Mouse (Mus musculus) lung, embryonic 15.5 days (tissue): ENCODE measurements around the gene Olfr460. TPM values are rescaled to one million over a fixed set of nuclear protein-coding genes. Genes with fewer than 3 reads are reported as not detected.

Experiments
- ATAC-seq: fragments of 200-750 bp; cut with Nextera tagmentation; 2 replicates; pipeline ENCODE4 v1.8.0; 2017; ENCODE audit warnings: moderate number of reproducible peaks, borderline replicate concordance; ENCODE audit not compliant: low FRiP score, low TSS enrichment; ENCODE audit errors: extremely low read depth
- H3K27ac ChIP-seq: fragments of 300-500 bp; sonication (generic); 2 replicates; pipeline ENCODE4 v1.5.1; 2015; ENCODE audit warnings: moderate library complexity, mild to moderate bottlenecking, inconsistent platforms
- H3K27me3 ChIP-seq: fragments of 300-500 bp; sonication (generic); 2 replicates; pipeline ENCODE4 v1.6.1; 2015; ENCODE audit warnings: inconsistent platforms
- H3K36me3 ChIP-seq: fragments of 300-500 bp; sonication (generic); 2 replicates; pipeline ENCODE4 v1.6.1; 2015; ENCODE audit warnings: inconsistent platforms
- H3K4me1 ChIP-seq: fragments of 300-500 bp; sonication (generic); 2 replicates; pipeline ENCODE4 v1.6.1; 2015; ENCODE audit warnings: inconsistent platforms
- H3K4me2 ChIP-seq: fragments of 300-500 bp; sonication (generic); 2 replicates; pipeline ENCODE4 v1.6.1; 2015; ENCODE audit warnings: inconsistent platforms, mild to moderate bottlenecking, moderate library complexity
- H3K4me3 ChIP-seq: fragments of 300-500 bp; sonication (generic); 2 replicates; pipeline ENCODE4 v1.5.1; 2015; ENCODE audit warnings: mild to moderate bottlenecking, inconsistent platforms
- H3K9ac ChIP-seq: fragments of 300-500 bp; sonication (generic); 2 replicates; pipeline ENCODE4 v1.6.1; 2015; ENCODE audit warnings: inconsistent platforms
- H3K9me3 ChIP-seq: fragments of 300-500 bp; sonication (generic); 2 replicates; pipeline ENCODE4 v1.6.1; 2016; ENCODE audit warnings: inconsistent platforms
- WGBS: fragments of 180-500 bp; shearing (Covaris S2); methylation state at CpG from one replicate; pipeline ENCODE4 v1.1.7; 2015; 5-methylcytosine and 5-hydroxymethylcytosine counted together
- polyA plus RNA-seq: library from polyadenylated mRNA; unstranded; fragments of >200 nt; fragmentation: Nextera tagmentation; extraction: Ambion mirVana; gene quantifications from 2 replicates; pipeline ENCODE4 v1.2.1, GENCODE M21; 2015

The Olfr460 gene
- polyA plus RNA-seq, 1 experiment from 2014 or later, result not detected

GRCm38 (mm10) chr6:40613260-40613852, 44.1 kb downstream of the Olfr460 start, which contains the start of gene Tas2r138:
TSS of gene Tas2r138 (minus strand) at chr6:40613310.
- 81% methylated on average over 4 of the region's 4 CpGs for WGBS
- Histone ChIP-seq H3K4me1 (no peaks in the 10 kb centered on the region), H3K27ac (no peak within 1 kb of the TSS), H3K36me3 (no peaks in the 10 kb centered on the region), H3K4me3 (no peak within 1 kb of the TSS), H3K9ac (no peak within 1 kb of the TSS), H3K27me3 (no peaks in the 10 kb centered on the region), H3K4me2 (no peak within 1 kb of the TSS), H3K9me3 (no peaks in the 10 kb centered on the region)
- ATAC-seq, result no peak

- WGBS, result 6% methylated on average over 2 of the region's 2 CpGs
- Histone ChIP-seq H3K4me2 (no peak overlapping the region), H3K36me3 (no peaks in the 10 kb centered on the region), H3K4me3 (no peak overlapping the region), H3K9ac (no peak overlapping the region), H3K9me3 (no peaks in the 10 kb centered on the region), H3K27ac (no peak overlapping the region), H3K27me3 (no peaks in the 10 kb centered on the region), H3K4me1 (no peaks in the 10 kb centered on the region)
- ATAC-seq, result no peak
These were observed 48.7 kb downstream of the Olfr460 start for GRCm38 (mm10) chr6:40617965-40618364.

Other genes with a start within 250 kb of the Olfr460 start
- gene Agk, start 244.3 kb upstream of the Olfr460 start, polyA plus RNA-seq, result 40.5 and 44.2 TPM in 2 replicates
- gene E330009J07Rik, start 133.4 kb upstream of the Olfr460 start, polyA plus RNA-seq, result 11.2 and 13.3 TPM in 2 replicates
- gene Wee2, start 130.4 kb upstream of the Olfr460 start, polyA plus RNA-seq, result not detected in 2 replicates
- 133 and 134 TPM in 2 replicates for gene Ssbp1, start 98.1 kb upstream of the Olfr460 start, polyA plus RNA-seq
- not detected in 2 replicates for gene Tas2r137, start 78.3 kb upstream of the Olfr460 start, polyA plus RNA-seq
- not detected in 2 replicates for gene Tas2r108, start 76.0 kb upstream of the Olfr460 start, polyA plus RNA-seq
- not detected in 2 replicates for gene Prss37, start 50.0 kb upstream of the Olfr460 start, polyA plus RNA-seq
- gene Olfr461, start 14.4 kb upstream of the Olfr460 start, polyA plus RNA-seq, result not detected in 2 replicates
- 2.0 and 2.4 TPM in 2 replicates for gene Clec5a, start 16.3 kb downstream of the Olfr460 start, polyA plus RNA-seq
- not detected in 2 replicates for gene Tas2r138, start 43.8 kb downstream of the Olfr460 start, polyA plus RNA-seq
- 0.07 and 0.10 TPM in 2 replicates for gene Mgam, start 59.3 kb downstream of the Olfr460 start, polyA plus RNA-seq